Mouse (Mus musculus) limb, embryonic 11.5 days (tissue): ENCODE data around the gene Ell. TPM values are rescaled to one million over a fixed set of nuclear protein-coding genes. Genes with fewer than 3 reads are reported as not detected.

Experiments used
- ATAC-seq: fragments of 200-750 bp; cut with Nextera tagmentation; 2 replicates; pipeline ENCODE4 v1.8.0; 2017; ENCODE audit warnings: low read depth; ENCODE audit not compliant: insufficient number of reproducible peaks, low FRiP score, low TSS enrichment
- DNase-seq: peaks from one replicate; pipeline ENCODE4 v3.0.0-alpha.2; 2015; ENCODE audit warnings: low spot score
- H3K27ac ChIP-seq: fragments of 300-500 bp; sonication (generic); replicated peaks from 2 replicates; pipeline ENCODE4 v1.5.1; 2014; ENCODE audit warnings: low read depth, mild to moderate bottlenecking, low read length
- H3K27me3 ChIP-seq: fragments of 300-500 bp; sonication (generic); 2 replicates; pipeline ENCODE4 v1.6.1; 2014; ENCODE audit warnings: mild to moderate bottlenecking, low read length, mixed read lengths; ENCODE audit not compliant: control insufficient read depth, insufficient read depth
- H3K36me3 ChIP-seq: fragments of 300-500 bp; sonication (generic); 2 replicates; pipeline ENCODE4 v1.6.1; 2014; ENCODE audit warnings: mild to moderate bottlenecking, low read length, moderate library complexity, mixed read lengths; ENCODE audit not compliant: control insufficient read depth, insufficient read depth
- H3K4me1 ChIP-seq: fragments of 300-500 bp; sonication (generic); 2 replicates; pipeline ENCODE4 v1.6.1; 2014; ENCODE audit warnings: low read length, mixed read lengths; ENCODE audit not compliant: control insufficient read depth, insufficient read depth
- H3K4me2 ChIP-seq: fragments of 300-500 bp; sonication (generic); 2 replicates; pipeline ENCODE4 v1.6.1; 2014; ENCODE audit warnings: low read depth, mild to moderate bottlenecking, moderate library complexity; ENCODE audit not compliant: severe bottlenecking
- H3K4me3 ChIP-seq: fragments of 300-500 bp; sonication (generic); 2 replicates; pipeline ENCODE4 v1.5.1; 2014; ENCODE audit warnings: low read depth, low read length
- H3K9ac ChIP-seq: fragments of 300-500 bp; sonication (generic); 2 replicates; pipeline ENCODE4 v1.6.1; 2014; ENCODE audit warnings: mild to moderate bottlenecking, low read length
- H3K9me3 ChIP-seq: fragments of 300-500 bp; sonication (generic); 2 replicates; pipeline ENCODE4 v1.6.1; 2016; ENCODE audit warnings: low read length; ENCODE audit not compliant: control insufficient read depth
- WGBS: fragments of 180-500 bp; shearing (Covaris S2); extraction: QIAGEN DNeasy Blood & Tissue Kit; methylation state at CpG from one replicate; pipeline ENCODE4 v1.1.7; 2014; 5-methylcytosine and 5-hydroxymethylcytosine counted together
- polyA plus RNA-seq: library from polyadenylated mRNA; unstranded; fragments of >200 nt; fragmentation: Nextera tagmentation; extraction: Ambion mirVana; gene quantifications from 2 replicates; pipeline ENCODE4 v1.2.1, GENCODE M21; 2014

Gene Ell
- polyA plus RNA-seq, 1 experiment from 2014 or later: 20.1 TPM

DNA sequence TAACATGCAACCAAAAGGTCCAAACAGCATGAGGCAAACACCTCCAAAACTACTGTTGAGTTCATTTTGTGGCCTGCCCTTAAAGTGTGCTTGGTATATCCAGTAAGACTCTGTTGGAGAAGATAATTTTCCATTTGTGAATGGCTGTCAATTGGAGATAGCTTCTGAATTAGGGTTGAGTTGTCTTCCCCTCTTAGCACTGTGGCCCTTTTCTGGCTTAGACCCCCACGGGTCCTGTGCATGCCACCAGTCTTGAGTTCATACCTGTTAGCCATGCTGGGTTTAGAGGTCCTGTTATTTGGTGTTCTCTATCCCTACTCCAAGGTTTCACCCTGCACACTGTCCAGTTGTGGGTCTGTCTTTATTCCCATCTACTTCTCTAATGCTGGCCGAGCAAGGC is 27.5 kb upstream of the Ell start:
- ATAC-seq (no peak), DNase-seq (no peak)
- H3K9ac ChIP-seq: no peak overlapping the region
- H3K27me3 ChIP-seq: no peaks in the 10 kb centered on the region
- peaks cover 8% of the 10 kb centered on the region for H3K4me1 ChIP-seq
- WGBS: 97% methylated on average over 2 of the region's 2 CpGs
- no peaks in the 10 kb centered on the region for H3K9me3 ChIP-seq
- no peak overlapping the region for H3K4me2 ChIP-seq
- peaks cover 12% of the 10 kb centered on the region; the same call in 1 of the 2 replicates for H3K36me3 ChIP-seq
- H3K27ac ChIP-seq: no peak overlapping the region
- no peak overlapping the region for H3K4me3 ChIP-seq

DNA sequence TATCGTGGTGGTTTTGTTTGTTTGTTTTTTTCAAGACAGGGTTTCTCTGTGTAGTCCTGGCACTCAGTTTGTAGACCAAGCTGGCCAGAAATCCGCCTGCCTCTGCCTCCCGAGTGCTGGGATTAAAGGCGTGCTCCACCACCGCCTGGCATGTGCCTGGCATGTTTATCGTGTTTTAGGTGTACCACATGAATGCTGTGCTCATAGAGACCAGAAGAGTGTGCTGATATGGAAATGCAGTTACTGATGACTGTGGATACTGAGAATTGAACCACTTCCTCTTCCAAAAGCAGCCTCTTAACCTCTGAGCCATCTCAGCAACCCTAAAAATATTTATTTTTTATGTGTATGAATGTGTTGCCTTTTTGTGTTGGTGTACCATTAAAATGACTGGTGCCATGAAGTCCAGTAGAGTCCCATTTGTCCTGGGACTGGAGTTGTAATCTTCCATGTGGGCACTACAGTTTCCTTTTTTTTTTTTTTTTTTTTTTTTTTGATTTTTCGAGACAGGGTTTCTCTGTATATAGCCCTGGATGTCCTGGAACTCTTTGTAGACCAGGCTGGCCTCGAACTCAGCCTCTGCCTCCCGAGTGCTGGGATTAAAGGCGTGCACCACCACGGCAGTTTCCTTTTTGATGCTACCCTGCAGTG is 26.9 kb upstream of the Ell start:
- no peak overlapping the region for H3K4me2 ChIP-seq
- DNase-seq (no peak), ATAC-seq (no peak)
- H3K27ac ChIP-seq: no peak overlapping the region
- 95% methylated on average over 11 of the region's 11 CpGs for WGBS
- H3K4me1 ChIP-seq: peaks cover 8% of the 10 kb centered on the region
- peaks cover 10% of the 10 kb centered on the region; the same call in 1 of the 2 replicates for H3K36me3 ChIP-seq
- no peaks in the 10 kb centered on the region for H3K9me3 ChIP-seq
- no peak overlapping the region for H3K4me3 ChIP-seq
- H3K27me3 ChIP-seq: no peaks in the 10 kb centered on the region
- no peak overlapping the region for H3K9ac ChIP-seq

DNA sequence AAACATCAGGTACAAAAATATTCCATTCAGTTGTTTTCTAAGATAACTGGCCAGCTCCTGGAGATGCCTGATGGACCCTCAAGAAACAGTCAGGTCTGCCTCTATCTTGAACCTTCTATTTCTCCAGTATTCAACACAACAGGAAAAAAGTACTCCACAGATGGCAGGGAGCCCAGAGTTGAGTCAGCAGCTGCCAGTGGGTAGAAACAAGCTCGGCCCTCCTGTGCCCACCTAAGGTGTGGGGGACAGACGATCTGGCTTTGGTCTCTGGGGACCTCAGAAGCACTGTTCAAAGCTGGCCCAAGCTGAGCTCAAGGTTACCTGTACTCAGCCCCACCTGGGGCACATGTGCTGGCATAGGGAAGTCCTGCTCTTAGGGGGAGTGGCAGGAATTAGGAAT is 25.8 kb upstream of the Ell start:
- H3K9me3 ChIP-seq: no peaks in the 10 kb centered on the region
- H3K27me3 ChIP-seq: no peaks in the 10 kb centered on the region
- 86% methylated on average over 2 of the region's 2 CpGs for WGBS
- no peak overlapping the region for H3K4me2 ChIP-seq
- DNase-seq (no peak), ATAC-seq (no peak)
- no peak overlapping the region for H3K27ac ChIP-seq
- peaks cover 5% of the 10 kb centered on the region; the same call in 1 of the 2 replicates for H3K36me3 ChIP-seq
- H3K9ac ChIP-seq: no peak overlapping the region
- H3K4me1 ChIP-seq: peaks cover 8% of the 10 kb centered on the region
- no peak overlapping the region for H3K4me3 ChIP-seq

DNA sequence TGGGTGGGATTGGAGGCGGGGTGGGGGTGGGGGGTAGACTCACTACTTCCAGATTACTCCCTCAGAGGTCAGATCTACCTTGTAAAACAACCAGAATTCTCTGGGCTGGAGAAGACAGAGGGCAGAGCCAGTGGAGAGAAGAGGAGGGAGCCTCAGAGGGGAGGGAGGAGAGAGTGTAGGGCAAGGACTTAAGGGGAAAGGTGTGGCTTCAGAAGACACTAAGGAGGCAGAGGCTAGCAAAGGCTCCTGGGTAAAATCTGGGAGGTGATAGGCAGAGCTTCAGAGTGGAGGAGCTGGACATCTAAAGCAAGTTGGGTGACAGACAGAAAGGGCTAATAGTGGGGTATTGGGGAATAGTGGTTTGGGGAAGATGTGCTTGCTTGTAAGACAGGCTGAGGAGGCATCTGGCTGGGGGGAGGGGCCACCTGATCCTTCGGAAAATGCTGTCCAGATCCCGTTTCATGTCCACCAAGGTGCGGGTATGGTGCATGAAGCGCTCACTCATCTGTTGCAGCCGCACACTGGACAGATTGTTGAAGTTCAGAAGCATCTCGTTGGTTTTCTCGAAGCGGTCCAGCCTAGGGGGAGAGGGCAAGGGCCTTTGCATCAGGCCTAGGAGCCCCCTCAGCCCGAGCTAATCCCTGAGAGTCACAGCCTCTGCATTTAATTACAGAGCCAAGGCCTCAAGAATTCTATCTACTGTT is 21.2 kb upstream of the Ell start:
- DNase-seq (no peak), ATAC-seq (no peak)
- Histone ChIP-seq H3K9ac (no peak overlapping the region), H3K9me3 (no peaks in the 10 kb centered on the region), H3K27me3 (no peaks in the 10 kb centered on the region), H3K4me2 (no peak overlapping the region), H3K4me1 (peaks cover 4% of the 10 kb centered on the region; the same call in 1 of the 2 replicates), H3K27ac (no peak overlapping the region), H3K4me3 (no peak overlapping the region), H3K36me3 (no peaks in the 10 kb centered on the region; the same call in 1 of the 2 replicates)
- WGBS: 69% methylated on average over 10 of the region's 10 CpGs

DNA sequence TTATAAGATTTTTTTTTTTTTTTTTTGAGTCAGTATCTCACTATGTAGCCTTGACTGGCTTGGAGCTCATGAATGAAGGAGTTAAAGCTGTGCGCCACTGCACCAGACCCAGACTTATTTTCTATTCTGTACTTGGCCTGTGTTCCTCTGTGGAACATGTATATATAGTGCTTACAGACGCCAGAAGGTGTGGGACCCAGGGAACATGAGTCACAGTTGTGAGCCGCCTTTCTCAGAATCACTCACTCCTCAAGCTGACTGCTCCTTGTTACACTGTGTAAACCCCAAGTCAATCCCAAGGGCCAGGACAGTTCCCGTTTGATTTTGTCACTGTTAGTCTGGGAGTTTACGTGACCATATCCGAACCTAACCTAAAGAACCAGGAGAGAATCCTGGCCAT is 20.2 kb upstream of the Ell start:
- no peaks in the 10 kb centered on the region for H3K9me3 ChIP-seq
- 92% methylated on average over 6 of the region's 6 CpGs for WGBS
- no peaks in the 10 kb centered on the region for H3K27me3 ChIP-seq
- no peak overlapping the region for H3K4me2 ChIP-seq
- no peak overlapping the region for H3K4me3 ChIP-seq
- DNase-seq (no peak), ATAC-seq (no peak)
- H3K4me1 ChIP-seq: peaks cover 4% of the 10 kb centered on the region; the same call in 1 of the 2 replicates
- H3K9ac ChIP-seq: no peak overlapping the region
- H3K36me3 ChIP-seq: no peaks in the 10 kb centered on the region
- H3K27ac ChIP-seq: no peak overlapping the region

DNA sequence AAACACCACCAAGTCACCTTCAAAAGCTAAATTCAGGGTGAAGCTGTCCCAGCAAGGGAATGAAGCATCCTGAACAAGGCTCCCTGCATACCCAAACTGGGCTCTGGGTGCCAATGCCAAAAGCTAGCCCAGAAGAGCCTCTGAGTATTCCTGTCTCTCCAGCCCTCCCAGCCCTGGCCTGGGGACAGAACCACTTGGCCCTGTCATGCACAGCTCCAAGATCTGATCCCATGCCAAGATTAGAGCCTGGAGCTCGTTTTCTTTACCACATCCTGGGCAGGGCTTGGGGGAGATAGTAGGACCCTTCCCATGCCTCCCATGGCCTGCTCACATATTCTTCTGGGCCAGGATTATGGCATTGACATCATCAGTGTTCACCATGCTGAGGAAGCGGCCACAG is 19.7 kb upstream of the Ell start:
- Histone ChIP-seq H3K36me3 (no peaks in the 10 kb centered on the region), H3K4me1 (peaks cover 4% of the 10 kb centered on the region; the same call in 1 of the 2 replicates), H3K9me3 (no peaks in the 10 kb centered on the region), H3K4me3 (no peak overlapping the region), H3K9ac (no peak overlapping the region), H3K27me3 (no peaks in the 10 kb centered on the region), H3K27ac (no peak overlapping the region), H3K4me2 (no peak overlapping the region)
- ATAC-seq (no peak), DNase-seq (no peak)
- WGBS: 71% methylated on average over 2 of the region's 2 CpGs

DNA sequence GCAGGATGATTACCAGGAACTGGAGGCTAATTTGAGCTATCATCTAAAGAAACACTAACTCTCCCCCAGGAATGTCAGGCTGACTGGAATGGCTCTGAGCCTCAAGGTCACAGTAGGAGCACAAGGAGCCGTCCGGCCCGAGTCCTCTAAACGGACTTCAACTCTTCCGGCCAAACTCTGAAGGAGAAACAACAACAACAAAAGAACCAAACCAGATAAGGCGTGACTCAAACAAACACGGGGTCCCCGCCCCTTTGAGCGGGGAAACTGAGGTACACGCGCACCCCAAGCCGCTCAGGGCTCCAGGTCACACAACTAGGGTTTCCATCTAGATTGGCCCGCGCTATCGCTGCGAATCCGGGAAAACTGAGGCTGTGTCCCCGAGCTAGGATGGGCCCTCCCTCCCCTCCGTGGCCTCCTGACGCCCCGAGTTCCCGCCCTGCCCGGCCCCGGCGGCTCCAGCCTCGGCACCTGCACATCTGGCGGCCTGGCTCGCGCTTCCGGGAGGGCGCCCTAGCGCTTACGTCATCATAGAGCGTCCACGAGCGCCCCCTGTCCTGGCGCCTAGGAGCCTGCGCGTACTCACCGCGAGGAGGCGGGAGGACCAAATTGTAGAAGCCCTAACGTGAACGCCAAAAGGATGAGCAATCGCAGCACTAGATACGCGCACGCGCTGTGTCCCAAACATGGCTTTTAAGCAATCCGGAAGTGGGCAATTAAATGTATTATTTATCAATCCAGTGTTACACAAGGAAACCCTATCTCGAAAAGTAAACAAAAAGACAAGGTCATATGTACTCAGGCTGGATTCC is 16.5 kb upstream of the Ell start:
- ATAC-seq (peak; percentile 81), DNase-seq (peak; percentile 97)
- no peaks in the 10 kb centered on the region for H3K9me3 ChIP-seq
- no peaks in the 10 kb centered on the region for H3K27me3 ChIP-seq
- H3K36me3 ChIP-seq: no peaks in the 10 kb centered on the region
- H3K27ac ChIP-seq: peak overlapping the region; percentile 71
- H3K4me2 ChIP-seq: peak overlapping the region; percentile 72
- H3K9ac ChIP-seq: peak overlapping the region; percentile 77
- H3K4me3 ChIP-seq: peak overlapping the region; percentile 68
- WGBS: under 1% methylated on average over 51 of the region's 51 CpGs
- peaks cover 4% of the 10 kb centered on the region; the same call in 1 of the 2 replicates for H3K4me1 ChIP-seq

DNA sequence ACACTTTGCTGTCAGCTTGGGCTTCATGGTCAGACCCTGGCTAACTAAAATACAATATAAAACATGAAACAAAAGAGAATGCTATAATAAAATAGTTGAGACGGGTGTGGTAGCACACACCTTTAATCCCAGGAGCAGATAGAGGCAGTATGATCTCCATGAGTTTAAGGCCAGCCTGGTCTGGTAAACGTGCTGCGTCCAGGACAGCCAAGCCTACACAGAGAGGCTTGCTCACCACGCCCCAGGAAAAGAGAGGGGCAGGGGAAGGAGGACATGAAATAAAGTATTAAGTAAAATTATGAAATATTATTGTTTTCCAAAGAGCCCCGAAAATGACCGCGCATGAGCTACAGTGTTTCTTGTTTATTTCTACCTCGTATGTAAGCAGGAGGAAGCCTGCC is 12.1 kb upstream of the Ell start:
- ATAC-seq (no peak), DNase-seq (no peak)
- peak overlapping the region; percentile 66 for H3K9ac ChIP-seq
- 2% methylated on average over 8 of the region's 8 CpGs for WGBS
- H3K4me2 ChIP-seq: peak overlapping the region; percentile 81
- no peak overlapping the region for H3K27ac ChIP-seq
- no peaks in the 10 kb centered on the region for H3K9me3 ChIP-seq
- peaks cover 19% of the 10 kb centered on the region for H3K36me3 ChIP-seq
- no peaks in the 10 kb centered on the region for H3K27me3 ChIP-seq
- peaks cover 4% of the 10 kb centered on the region for H3K4me1 ChIP-seq
- peak overlapping the region; percentile 85 for H3K4me3 ChIP-seq
